Mouse (Mus musculus): ENCODE results near the gene Sumo2.

DNA sequence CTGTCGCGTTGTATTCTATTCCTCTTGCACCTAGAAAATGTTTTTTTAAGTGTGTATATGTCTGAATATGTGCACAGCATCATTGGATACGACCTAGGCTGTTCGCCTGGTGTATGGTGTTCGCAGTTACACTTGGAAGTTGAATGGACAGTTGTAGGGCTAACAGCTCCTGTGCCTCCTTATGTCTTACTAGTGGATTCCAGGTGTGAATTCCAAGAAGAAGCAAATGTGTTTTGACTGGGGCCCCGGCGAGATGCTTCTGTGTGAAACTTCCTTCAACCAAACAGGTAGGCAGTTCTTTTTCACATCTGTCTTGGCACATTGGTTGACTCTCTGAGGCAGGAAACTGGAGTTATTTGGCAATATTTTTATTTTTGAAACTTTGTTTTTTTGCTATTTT lies 28.9 kb upstream of the Sumo2 start:
- TF ChIP-seq CTCF (IDR thresholded peaks at IDR 0.05 in 2 of 3, conservative IDR thresholded peaks at IDR 0.05 in 1 of 3; ENCODE audit: control insufficient read depth in 1 of 3, insufficient read depth in 1 of 3, low read depth in 2 of 3, low read length in 3 of 3, poor library complexity in 1 of 3, severe bottlenecking in 1 of 3) = no peak
- TF ChIP-seq MXI1 (IDR thresholded peaks at IDR 0.05; ENCODE audit: low read depth, low read length) = no peak
- no peak for TF ChIP-seq EP300 (IDR thresholded peaks at IDR 0.05; ENCODE audit: low read depth in 1 of 2, low read length in 2 of 2)
- no peak for TF ChIP-seq GATA1 (IDR thresholded peaks at IDR 0.05; ENCODE audit: low read depth, low read length)
- no peak for TF ChIP-seq POLR2AphosphoS5 (IDR thresholded peaks at IDR 0.05; ENCODE audit: borderline replicate concordance, low read depth, low read length)
- no peak for TF ChIP-seq NRF1 (IDR thresholded peaks at IDR 0.05; ENCODE audit: insufficient read depth, low read depth, low read length, poor library complexity, severe bottlenecking)

Measured in MEL (cell line).